Mouse (Mus musculus) left cerebral cortex, adult 9 months (tissue): Measurements from ENCODE around the gene Cnnm4.

Experiments
- DNase-seq, 2 experiments: peaks; one replicate each; pipeline ENCODE4 v3.0.0; 2022; ENCODE audit warnings: low spot score in 2 of 2

Gene Cnnm4

DNA sequence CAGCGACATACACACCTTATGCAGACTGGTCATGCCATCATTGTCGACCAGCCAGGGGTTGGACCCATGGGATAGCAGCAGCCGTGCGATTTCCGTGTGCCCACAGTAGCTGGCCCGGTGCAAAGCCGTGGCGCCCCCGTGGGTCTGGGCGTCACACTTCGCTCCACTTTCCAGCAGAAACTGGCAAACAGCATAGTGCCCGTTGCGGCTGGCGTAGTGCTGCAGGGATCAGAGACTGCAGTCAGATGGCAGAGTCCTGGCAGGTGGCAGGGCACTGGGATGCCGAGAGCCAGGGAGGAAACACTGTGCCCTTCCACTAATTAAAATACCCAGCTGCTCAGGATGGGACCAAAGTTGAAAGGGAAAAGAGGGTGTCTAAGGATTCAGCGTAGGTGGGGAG is 70.4 kb downstream of the Cnnm4 start:
- no peak for DNase-seq

DNA sequence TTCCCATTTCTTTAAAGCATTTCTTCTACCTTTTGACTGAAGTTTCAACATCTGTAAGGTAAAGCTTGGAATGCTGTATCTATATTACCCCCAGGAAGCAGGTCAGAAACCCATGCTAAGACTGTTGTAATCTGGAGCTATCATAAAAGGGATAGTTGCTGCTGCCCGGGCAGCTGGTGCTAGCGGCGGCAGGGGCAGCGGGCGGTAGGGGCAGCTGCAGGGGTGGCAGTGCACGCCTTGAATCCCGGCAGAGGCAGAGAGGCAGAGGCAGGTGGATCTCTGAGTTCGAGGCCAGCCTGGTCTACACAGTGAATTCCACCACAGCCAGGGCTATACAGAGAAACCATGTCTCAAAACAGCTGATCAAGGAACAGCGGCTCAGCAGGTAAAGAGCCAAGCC is 71.5 kb downstream of the Cnnm4 start:
- no peak for DNase-seq

DNA sequence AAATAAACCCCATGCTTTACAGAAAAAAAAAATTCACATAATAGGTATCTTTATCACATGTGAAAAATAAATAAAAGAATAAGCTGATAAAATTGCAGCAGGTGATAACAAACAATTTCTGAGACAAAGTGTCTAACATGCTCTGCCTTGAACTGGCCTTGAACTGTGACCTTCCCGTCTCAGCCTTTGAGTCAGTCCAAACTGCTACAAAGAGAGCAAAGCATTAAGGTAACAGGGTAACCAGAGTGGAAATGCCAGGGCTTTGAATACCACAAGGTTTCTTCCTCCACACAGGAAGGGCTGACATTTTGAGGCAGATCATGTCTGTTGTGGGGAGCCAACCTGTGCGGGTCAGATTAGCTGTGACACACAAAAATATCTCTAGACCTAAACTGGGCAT is 74.0 kb downstream of the Cnnm4 start:
- DNase-seq: no peak

DNA sequence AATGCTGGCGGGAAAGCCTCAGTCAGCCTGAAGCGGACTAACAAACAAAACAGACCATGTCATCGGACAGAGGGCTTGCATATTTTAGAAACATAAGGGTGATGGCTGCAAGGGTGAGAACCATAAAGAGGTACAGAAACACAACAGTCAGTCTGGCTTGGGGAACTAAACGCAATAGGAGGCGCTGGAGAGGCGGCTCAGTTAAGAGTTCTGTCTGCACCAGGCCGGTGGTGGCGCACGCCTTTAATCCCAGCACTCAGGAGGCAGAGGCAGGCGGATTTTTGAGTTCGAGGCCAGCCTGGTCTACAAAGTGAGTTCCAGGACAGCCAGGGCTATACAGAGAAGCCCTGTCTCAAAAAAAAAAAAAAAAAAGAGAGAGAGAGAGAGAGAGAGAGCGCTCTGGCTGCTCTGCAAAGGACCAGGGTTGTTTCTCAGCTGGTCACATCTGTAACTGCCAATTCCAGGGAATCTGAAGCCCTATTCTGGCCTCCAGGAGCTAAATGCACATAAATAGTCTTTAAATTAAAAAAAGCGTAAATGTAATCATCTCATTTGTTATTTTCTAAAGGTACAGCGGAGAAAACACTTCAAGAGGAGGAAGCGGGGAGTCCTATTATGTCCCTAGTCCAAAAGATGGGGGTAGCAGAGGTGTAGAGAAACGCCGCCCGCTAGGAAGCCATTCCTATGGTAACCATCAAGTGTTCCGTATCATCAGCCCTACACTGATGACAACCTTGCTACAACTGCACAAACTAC is 74.6 kb downstream of the Cnnm4 start:
- DNase-seq: peak in 1 of 2 experiments; percentile 30

DNA sequence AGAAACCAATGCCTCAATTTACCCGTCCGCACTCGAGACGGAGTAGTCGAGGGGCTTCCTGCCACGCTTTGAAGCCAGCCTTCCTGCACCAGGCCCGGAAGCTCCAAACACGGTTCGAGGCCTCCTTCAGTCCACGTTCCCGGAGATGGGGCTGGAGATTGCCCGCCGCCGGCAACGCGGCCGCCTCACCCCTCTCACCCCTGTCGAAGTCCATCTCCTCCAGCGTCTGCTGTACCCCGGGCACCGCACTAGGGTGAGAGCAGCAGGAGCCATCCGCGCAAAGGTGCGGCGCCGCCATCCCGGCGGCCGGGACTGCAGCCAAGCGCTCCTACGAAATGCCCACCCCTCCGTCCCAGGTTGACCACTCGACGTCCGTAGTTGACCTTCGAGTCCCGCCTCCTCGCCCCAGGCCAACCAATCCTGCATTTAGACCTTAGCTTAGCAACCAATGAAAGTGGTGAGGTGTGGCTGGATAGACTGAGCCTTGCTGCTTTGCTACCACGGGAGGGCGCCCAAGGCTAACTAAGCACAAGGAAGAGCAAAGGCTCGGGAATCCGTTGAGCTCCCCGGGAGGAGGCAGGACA is 75.6 kb downstream of the Cnnm4 start, which contains the start of gene Ankrd39:
TSS of gene Ankrd39 (minus strand) at position 558 of the 584 bp plus-strand sequence.
- peak; percentile 97 to 99 for DNase-seq

DNA sequence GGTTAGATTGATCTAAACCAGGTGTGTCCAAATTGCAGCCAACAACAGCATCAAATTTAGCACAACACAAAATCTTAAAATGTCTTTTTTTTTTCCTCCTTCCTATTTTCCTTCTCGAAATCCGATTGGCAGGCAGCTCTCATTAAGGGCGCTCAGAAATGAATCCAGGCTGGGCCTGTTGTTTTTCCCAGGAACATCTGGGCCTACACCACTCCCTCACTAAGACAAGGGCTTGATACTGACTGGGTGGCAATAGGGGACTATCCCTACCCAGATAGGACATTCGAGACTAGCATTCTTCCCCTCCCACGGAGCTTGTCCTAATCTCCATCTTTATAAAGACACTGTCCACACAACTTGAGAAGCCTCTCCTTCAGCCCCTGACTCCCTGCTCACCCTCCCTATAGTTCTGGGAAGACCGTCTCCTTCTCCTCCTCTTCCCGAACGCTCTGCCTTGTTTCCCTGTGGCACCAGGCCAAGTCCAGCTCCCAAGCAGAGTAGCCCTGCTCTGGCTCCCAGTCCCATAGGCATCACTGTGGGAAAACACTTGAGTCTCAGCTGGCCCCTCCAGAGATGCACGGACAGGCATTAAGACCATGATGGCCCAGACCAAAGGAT is 76.7 kb downstream of the Cnnm4 start:
- DNase-seq: peak in 1 of 2 experiments; percentile 27

DNA sequence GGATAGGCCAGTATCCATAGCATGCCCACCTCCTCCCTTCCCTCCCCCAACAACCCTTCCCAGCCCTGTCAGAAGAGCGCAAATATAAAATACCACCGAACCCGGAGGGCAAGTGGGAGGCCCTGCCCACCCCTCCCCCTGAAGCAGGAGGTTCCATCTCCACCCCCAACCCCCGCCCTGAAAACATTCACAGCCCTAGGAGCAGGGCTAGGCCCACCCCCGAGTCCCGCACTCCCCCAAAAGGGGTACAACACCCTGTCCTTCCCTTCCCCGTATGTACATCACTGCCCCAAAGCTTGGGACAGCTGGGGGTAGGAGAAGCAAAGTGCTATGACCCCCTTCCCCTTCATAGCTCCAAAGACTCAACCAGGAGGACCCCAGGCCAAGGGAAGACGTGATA is 77.4 kb downstream of the Cnnm4 start:
- DNase-seq: no peak

DNA sequence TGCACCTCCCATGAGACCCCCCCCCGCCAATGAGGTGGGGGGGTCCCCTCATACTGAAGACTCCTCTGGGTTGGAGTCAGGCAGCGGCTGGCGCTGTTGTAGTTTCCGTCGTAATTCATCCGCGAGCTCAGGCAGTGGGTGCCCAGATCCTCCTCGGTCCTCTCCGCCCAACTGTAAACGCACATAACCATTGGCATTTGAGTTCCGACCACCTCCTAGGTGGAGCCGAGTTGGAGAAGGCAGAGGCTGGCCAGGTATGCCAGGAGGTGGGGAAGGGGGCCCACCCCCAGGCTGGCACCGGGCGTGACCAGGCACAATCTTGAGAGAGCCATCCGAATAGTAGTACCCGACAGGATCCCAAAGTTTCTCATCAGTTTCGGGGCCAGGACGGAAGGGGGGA is 78.1 kb downstream of the Cnnm4 start:
- no peak for DNase-seq

DNA sequence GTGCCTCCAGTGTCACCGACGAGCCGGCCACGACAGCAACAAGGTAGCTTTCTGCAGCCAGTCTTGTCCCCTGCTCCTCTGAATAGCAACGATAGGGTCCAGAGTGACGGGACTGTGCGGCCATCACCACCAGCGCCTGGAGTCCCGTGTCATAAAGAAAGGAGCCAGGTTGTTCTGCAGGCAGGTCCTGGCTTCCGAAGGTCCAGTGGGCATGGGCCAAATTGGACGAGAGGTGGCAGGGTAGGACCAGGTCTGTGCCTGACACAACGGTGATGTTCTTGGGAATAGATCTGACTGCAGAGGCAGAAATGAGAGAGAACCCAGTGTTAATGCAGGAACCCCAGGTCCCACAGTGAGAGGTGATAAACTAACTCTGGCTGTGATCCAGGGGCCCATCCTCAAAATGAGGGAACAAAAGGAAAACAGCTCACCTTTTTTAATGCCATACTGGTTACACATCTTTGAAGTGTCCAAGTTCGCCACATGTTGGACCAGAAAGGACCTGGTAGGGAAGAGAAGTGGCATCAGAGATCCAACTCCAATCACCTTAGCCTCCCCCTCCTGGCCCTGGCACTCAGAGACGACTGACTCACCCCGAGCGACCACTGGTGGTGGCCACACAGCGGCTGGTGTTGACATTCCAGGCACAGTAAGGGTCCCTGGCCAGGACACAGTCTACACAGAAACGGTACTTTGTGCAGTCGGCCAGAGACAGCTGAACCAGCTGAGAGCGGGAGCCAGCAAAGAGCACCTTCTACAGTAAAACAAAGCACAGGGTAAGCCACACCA is 78.8 kb downstream of the Cnnm4 start:
- DNase-seq: no peak

DNA sequence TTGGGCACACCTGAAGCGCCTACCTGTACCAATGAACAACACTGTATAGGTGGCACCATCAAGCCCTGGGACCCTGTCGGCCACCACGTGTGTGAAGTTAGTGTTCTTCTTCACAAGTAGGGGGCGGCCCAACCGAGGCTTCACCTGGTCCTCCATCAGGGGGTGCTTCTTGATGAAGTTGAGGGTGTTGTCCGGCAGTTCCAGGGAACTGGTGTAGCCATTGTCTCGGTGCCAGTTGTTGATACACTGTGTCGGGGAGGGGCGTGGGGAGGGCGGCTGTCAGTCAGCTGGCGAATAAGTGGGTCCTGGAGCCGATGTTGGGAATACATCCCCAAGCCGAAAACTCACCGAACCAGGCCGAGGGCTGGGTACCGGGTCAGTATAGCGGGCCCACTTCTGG is 80.5 kb downstream of the Cnnm4 start:
- no peak for DNase-seq

DNA sequence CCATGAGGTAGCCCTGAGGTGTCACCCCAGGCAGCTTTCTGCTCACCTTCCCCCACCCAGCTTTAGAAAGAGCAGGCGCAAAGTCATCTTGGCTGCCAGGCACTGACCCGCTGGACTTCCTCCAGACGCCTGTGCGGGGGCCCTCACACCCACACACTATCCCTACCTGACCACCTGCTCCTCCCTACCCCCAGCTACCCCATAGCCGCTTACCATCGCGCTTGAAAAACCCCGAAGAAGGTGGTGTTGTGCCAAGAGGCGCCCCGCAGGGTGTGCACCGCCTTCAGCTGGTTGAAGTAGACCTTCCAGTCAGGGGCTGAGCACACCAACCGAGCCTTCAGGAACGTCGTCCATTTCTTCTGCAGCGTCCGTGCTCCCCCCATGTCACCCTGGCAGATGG is 81.1 kb downstream of the Cnnm4 start:
- DNase-seq: no peak

DNA sequence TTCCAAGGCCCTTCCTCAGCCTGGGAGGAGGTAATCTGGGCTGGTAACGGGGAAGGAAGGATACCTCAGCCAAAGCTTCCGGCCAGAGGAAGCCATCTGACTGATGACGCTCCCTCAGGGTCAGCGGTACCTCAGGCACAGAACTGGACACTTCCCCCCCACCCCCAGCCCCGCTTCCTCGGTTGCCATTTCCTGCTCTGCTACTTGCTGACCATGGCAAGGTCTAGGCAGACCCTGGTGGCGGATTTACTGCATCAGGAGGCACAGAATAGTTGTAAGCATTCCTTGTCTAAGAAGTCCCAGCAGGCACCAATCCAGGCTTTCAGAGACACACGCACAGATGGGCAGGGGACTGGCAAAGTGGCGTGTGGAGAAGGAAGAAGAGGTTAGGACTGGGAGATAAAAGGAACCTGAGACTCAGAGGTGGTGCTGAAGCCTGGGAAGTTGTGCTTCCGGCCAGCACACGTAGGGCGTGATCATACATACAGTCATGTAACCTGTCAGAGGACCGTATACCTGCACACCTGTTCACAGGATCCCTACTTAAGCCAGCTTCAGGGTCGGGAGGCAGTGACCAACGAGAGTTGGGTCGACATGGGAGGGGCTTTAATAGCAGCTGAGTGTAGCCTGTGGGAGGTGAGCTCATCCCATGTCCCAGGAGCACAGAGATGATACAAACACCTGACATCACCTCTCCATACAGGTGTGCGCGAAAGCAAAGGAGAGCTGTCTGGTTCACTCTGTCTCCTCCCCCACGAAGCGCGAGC is 83.4 kb downstream of the Cnnm4 start:
- DNase-seq: no peak

DNA sequence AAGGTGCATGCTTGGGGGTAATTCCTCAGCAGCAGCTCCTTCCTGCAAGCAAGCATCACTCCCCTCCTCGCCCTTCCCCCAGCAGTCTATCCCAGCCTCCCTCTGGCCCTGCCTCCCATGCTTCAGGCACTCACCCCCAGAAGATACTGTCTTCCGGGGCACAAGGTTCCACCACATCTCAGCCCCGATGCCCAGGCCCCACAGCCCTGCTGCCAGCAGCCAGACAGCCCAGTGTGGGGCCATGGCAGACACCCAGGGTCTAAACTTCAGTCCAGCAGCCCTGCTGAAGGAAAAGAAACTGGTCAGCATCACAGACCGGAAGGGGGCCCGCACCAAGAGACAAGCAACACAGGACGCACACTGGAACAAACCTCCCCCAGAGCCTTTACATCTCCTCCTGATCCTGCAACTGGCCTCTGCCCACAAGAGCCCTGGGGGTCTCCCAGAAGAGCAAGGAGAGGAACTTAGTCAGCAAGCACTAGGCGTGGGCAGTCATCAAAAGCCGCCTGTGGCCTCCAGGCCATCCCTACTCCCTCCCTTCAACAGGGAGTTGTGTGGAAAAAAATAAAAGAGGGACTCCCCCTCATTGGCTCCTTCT is 84.5 kb downstream of the Cnnm4 start:
- DNase-seq: no peak

DNA sequence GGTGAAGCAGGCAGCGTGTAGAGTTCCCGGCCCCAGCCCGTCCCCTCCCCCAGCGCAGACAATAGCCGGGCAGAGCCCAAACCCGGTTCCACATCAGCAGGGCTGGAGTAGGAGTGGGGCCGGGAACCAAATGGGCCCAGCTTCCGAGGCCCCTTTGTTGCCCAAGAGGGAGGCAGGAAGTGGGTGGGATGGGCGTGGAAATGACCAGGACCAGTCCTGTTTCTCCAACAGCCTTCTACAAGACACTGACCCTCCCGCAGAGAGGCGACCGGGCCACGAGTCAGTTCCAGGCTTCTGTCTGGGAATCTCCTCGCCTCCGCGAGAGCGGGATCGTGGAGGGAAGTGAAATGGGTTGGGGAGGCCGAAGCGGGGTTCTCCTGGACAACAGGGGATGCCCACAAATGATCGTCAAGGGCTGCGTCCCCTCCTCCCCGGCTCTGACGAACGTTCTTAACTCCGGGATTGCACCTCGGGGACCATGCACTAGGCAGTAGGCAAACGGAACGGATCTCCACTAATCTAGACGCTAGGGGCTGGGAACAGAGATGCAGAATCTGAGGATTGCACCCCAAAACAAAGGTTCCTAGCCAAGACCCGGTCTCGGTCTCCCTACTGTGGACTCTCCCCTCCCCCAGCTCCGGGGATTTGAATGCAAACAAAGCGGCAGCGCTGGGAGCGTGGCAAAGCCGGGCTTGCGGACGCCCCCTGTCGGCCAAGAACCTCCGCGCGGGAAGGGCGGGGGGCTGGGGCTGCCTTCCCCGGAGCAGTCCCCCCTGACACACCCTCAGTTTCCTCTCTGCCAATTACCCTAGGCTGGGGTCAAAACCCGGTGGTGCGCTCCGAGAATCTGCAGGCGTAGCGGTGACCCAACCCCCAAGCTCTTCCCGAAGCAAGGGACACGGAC is 85.4 kb downstream of the Cnnm4 start:
- peak; percentile 76 to 91 for DNase-seq

DNA sequence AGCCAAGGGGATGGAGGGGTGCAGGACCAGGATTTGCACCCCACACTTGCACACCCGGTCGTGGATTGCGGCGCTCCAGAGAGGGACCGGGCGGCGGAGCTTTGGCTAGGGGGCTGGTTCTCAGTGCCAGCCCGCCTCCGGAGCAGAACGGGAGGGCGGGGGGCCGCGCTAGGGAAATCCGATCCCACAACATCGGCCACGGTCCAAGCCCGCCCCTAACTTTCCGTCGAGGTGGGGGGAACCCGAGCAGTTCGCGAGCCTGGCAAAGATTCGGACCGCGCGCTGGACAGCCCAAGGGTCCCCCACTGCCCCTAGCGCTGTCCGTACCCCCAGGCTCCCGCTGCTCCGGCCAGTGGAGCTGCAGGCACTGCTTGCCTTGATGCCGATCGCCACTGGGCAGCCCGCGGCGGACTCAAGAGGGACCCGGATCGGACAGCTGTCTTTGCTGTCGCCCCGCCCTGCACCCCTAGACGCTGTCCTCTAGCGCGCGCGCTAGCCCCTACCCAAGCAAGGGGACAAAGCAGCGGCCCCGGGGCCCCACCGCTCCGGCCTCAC is 86.1 kb downstream of the Cnnm4 start:
- peak in 1 of 2 experiments; percentile 67 for DNase-seq
